27 mouse cellular contexts compared by ENCODE assay signal in genomic region chr10:96515923-96516258, GRCm38 (mm10).
A peak's percentile ranks its signal among the peaks of the same experiment; 100 is the strongest.
DNase-seq lines count a peak whose midpoint lies in the region; ATAC-seq and TF ChIP-seq lines count a peak whose summit lies in the region.
"Had no signal": no experiment of that assay in that cellular context is flagged by ENCODE, and none has a peak within 500 bp of the region (broad histone marks: within the 10 kb centered on the region; RNA-seq: fewer than 3 reads in every experiment).

No protein-coding gene starts in this region.

- no peaks in the 10 kb centered on the region for H3K36me3 ChIP-seq in intestine, embryonic 15.5 days
- no peaks in the 10 kb centered on the region for H3K36me3 ChIP-seq in intestine, postnatal 0 days (ENCODE audit: control insufficient read depth, insufficient read depth)
- H3K36me3 ChIP-seq in stomach, postnatal 0 days (ENCODE audit: control insufficient read depth, insufficient read depth, low read length) = no peaks in the 10 kb centered on the region
- H3K36me3 ChIP-seq: forebrain, embryonic 10.5 days; heart, embryonic 13.5 days had no signal

- ATAC-seq in intestine, embryonic 15.5 days = peak; percentile 16; the same call in 1 of the 2 replicates
- no peak for ATAC-seq in intestine, postnatal 0 days
- 0 out of 2 replicates have a peak, but pooled peaks have one; percentile 18 for ATAC-seq in megakaryocyte, adult 5-6 weeks (ENCODE audit: poor library complexity, severe bottlenecking)
- no peak for ATAC-seq in stomach, postnatal 0 days (ENCODE audit: low FRiP score, low TSS enrichment)
- ATAC-seq: forebrain, embryonic 13.5 days; forebrain, embryonic 16.5 days; hindbrain, postnatal 0 days had no signal

- no peak for TF ChIP-seq CTCF in intestine, postnatal 0 days (IDR thresholded peaks at IDR 0.05; ENCODE audit: low read depth)
- TF ChIP-seq CTCF in stomach, postnatal 0 days (IDR thresholded peaks at IDR 0.05; ENCODE audit: low read depth) = no peak

- no peaks in the 10 kb centered on the region for H3K4me1 ChIP-seq in intestine, embryonic 15.5 days (replicated peaks)
- H3K4me1 ChIP-seq in intestine, postnatal 0 days (replicated peaks; ENCODE audit: control insufficient read depth, insufficient read depth, low read length) = 0 out of 2 replicates have a peak, but pooled peaks cover 5% of the 10 kb centered on the region
- no peaks in the 10 kb centered on the region for H3K4me1 ChIP-seq in stomach, postnatal 0 days (replicated peaks; ENCODE audit: control insufficient read depth, insufficient read depth)
- H3K4me1 ChIP-seq: forebrain, embryonic 10.5 days; forebrain, embryonic 13.5 days had no signal

- no peaks in the 10 kb centered on the region for H3K9me3 ChIP-seq in intestine, embryonic 15.5 days
- H3K9me3 ChIP-seq in intestine, postnatal 0 days (ENCODE audit: control insufficient read depth) = no peaks in the 10 kb centered on the region
- H3K9me3 ChIP-seq in stomach, postnatal 0 days (ENCODE audit: control insufficient read depth, low read length) = no peaks in the 10 kb centered on the region
- H3K9me3 ChIP-seq: forebrain, embryonic 10.5 days; forebrain, embryonic 13.5 days; heart, embryonic 13.5 days had no signal

- H3K4me3 ChIP-seq in intestine, embryonic 15.5 days (replicated peaks) = no peak overlapping the region
- no peak overlapping the region for H3K4me3 ChIP-seq in intestine, postnatal 0 days (ENCODE audit: low read depth, low read length)
- no peak overlapping the region for H3K4me3 ChIP-seq in stomach, postnatal 0 days (ENCODE audit: low read depth, low read length)
- H3K4me3 ChIP-seq: forebrain, embryonic 10.5 days; forebrain, embryonic 13.5 days; gastrocnemius, adult 2 months; heart, embryonic 13.5 days had no signal

- peak; percentile 25 for DNase-seq in induced T-regulatory cell, adult 2 months (ENCODE audit: low read depth)
- DNase-seq in stomach, postnatal 0 days (ENCODE audit: low spot score) = no peak
- DNase-seq in right cerebral cortex, adult 18-20 months = no peak
- no peak for DNase-seq in frontal cortex, postnatal 25 days (ENCODE audit: low spot score in 2 of 2)
- no peak for DNase-seq in T-cell, adult 2 months (ENCODE audit: low spot score)
- DNase-seq: adrenal gland, adult 8-10 months; adrenal gland, postnatal 25 days; cerebellum, adult 11-12 months; cerebellum, adult 8-10 months; cerebellum, postnatal 10 days; cerebellum, postnatal 36 days; embryo, embryonic 11 days; gastrocnemius, adult 2 months; gastrocnemius, postnatal 25 days; heart, adult 18-20 months; heart, postnatal 14 days; heart, postnatal 4 days; kidney, adult 11 months had no signal

- H3K9ac ChIP-seq in intestine, embryonic 15.5 days = no peak overlapping the region
- H3K9ac ChIP-seq in intestine, postnatal 0 days (ENCODE audit: low read depth, low read length) = no peak overlapping the region
- no peak overlapping the region for H3K9ac ChIP-seq in stomach, postnatal 0 days (ENCODE audit: low read length)
- H3K9ac ChIP-seq: forebrain, embryonic 13.5 days; heart, embryonic 13.5 days; hindbrain, embryonic 14.5 days had no signal

- TF ChIP-seq EP300 in stomach, postnatal 0 days (optimal IDR thresholded peaks at IDR 0.05) = no peak

- WGBS in intestine, embryonic 15.5 days = 71% methylated on average over 2 of the region's 2 CpGs
- WGBS in intestine, postnatal 0 days = 58% methylated on average over 2 of the region's 2 CpGs
- WGBS in stomach, postnatal 0 days = 73% methylated on average over 2 of the region's 2 CpGs

- H3K4me2 ChIP-seq in intestine, embryonic 15.5 days (replicated peaks) = no peak overlapping the region
- H3K4me2 ChIP-seq in intestine, postnatal 0 days (replicated peaks; ENCODE audit: low read depth) = no peak overlapping the region
- H3K4me2 ChIP-seq in stomach, postnatal 0 days (replicated peaks; ENCODE audit: low read depth) = no peak overlapping the region
- H3K4me2 ChIP-seq: forebrain, embryonic 13.5 days; heart, embryonic 13.5 days; hindbrain, embryonic 14.5 days had no signal

- H3K27ac ChIP-seq in intestine, embryonic 15.5 days = no peak overlapping the region
- no peak overlapping the region for H3K27ac ChIP-seq in intestine, postnatal 0 days (ENCODE audit: low read depth, low read length)
- H3K27ac ChIP-seq in stomach, postnatal 0 days (replicated peaks) = peak overlapping the region; percentile 40; the same call in 1 of the 2 replicates
- H3K27ac ChIP-seq: forebrain, embryonic 10.5 days; forebrain, embryonic 13.5 days; gastrocnemius, adult 2 months; heart, embryonic 13.5 days; hindbrain, embryonic 14.5 days; hindbrain, postnatal 0 days had no signal

- H3K27me3 ChIP-seq in intestine, embryonic 15.5 days (replicated peaks) = no peaks in the 10 kb centered on the region
- H3K27me3 ChIP-seq in intestine, postnatal 0 days (replicated peaks; ENCODE audit: control insufficient read depth, insufficient read depth, low read length) = no peaks in the 10 kb centered on the region
- no peaks in the 10 kb centered on the region for H3K27me3 ChIP-seq in stomach, postnatal 0 days (ENCODE audit: control insufficient read depth, insufficient read depth, low read length)
- H3K27me3 ChIP-seq: forebrain, embryonic 13.5 days; heart, embryonic 13.5 days had no signal

Comparison
In these comparisons a context has a peak if more than half of its experiments do, and no peak if none do; other contexts are left out.
1. ATAC-seq: peak in intestine, embryonic 15.5 days (single experiment) and megakaryocyte, adult 5-6 weeks (single experiment); none in intestine, postnatal 0 days (single experiment) and stomach, postnatal 0 days (single experiment).